Mouse (Mus musculus) brain, embryonic 18.5 days (tissue): Measurements from ENCODE around the gene Sugt1.

ENCODE experiments used
- DNase-seq: peaks from one replicate; pipeline ENCODE4 v3.0.0-alpha.2; 2012; ENCODE audit warnings: low read depth, low spot score

The Sugt1 gene

DNA sequence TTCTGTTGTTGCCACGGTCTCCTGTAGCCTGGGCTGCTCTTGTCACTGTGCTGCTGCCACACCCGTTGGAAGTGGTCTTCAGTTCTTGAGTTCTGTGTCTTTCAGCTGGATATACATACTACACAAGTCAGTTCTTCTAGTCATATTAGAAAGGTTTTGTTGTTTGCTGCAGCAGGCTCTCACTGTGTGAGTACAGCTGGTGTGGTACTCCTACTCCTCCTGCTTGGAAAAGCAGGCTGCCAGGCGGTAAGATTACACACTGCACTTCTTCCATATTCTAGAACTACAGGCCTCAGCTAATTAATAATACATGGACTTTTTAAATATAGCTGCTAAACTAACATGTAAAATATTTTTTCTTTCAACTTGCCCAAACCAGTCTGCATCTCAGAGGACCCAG, 19.4 kb downstream of the Sugt1 start:
- peak; percentile 2 for DNase-seq

DNA sequence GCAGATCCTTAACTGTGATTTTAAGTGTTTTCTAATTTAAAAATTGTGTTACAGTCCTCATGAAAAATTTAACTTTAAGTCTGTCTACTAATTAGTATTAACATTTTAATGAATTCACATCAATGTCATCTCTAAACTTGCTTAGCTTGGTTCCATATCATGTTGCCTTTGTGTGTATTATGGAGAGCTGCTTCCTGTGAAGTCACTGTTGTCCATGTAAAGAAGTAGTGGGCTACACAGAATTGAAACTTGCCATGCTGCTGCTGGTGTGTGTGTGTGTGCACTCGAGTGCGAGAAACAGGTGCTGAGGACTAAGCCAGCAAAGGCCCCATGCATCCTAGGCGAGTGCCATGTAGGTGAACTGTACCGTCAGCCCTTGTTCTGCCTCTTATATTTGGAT, 19.9 kb downstream of the Sugt1 start:
- DNase-seq, result no peak

DNA sequence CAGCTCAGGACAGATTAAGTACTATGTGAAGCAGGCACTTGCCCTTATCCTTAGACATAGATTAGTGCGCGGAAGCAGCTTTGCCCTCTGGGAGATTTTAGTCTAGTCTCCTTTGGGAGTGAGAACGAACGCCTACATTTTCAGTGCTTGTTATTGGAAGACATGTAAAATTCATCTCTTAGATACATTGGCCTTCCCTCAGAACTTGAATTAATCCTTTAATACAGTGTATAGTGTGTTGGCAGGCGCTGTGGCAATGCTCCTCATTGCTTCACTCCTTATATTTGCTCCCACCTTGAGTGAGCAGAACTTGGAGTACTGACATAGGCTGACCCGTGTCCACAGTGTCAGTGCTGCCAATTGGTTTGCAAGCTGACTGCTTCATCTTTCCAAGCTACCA, 20.8 kb downstream of the Sugt1 start:
- no peak for DNase-seq

DNA sequence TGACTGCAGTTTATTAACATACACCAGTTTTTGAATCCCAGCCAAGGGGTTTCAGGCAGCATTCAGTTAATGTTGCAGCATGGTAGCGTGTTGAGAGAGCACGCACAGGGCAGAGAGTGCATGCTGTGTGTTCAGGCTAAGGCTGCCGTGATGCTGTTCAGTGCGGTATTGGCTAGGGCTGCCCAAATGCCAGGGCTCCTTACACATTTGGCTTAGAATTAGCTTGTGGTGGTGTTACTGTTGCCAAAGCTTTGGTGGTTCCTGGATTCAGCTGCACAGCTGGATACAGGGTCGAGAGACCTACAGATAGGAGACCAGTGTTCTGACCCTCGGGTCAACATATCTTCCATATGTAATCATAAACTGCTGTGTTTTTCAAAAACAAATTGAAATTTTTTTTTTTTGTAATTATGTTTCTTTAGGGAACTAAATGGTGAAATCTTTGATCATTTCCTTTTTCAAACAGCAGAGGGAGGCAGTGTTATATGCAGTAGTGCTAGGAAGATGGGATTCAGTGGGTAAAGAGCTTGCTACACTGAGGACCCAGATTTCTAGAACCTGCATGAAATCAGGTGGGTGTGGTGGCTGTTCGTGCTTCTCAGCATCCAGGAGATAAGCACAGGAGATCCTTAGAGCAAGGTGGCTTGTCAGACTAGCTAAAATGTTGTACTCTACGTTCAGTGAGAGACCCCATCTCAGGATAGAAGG, 29.8 kb downstream of the Sugt1 start:
- peak; percentile 51 for DNase-seq

DNA sequence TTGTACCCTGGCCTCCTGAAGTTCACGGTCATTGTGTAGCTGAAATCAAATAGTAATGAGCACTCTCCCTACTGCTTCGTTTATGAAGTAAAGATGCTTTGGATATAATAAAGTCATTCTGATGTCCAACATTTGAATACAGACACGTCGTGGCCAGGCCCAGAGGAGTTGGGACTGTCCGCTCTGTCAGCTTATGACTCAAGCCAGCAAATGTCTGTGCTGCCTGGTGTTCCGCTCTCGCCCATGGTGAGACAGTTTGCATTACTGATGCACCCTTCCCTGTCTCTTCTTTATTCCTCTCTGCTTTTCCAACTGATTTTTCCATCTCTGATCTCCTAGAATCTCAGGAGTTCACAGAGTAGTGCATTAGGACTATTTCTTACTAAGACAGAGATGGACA, 32.3 kb downstream of the Sugt1 start:
- no peak for DNase-seq

DNA sequence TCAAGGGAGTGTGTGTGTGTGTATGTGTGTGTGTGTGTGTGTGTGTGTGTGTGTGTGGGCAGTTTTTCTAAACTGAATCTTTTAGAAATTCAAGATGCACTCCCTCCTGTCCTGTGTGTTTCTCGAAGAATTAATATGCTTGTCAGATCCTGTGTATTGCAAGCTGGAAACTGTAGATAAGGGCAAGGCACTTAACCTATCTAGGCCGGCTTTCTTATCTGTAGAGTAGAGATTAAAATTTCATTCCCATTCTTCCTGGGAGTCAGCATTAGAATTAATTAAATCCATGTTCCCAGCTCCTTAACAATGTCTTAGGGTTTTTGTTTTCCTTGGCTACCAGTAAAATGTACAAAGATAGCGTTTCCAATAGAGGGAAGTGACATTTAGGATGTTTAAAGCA, 33.7 kb downstream of the Sugt1 start:
- DNase-seq, result no peak

DNA sequence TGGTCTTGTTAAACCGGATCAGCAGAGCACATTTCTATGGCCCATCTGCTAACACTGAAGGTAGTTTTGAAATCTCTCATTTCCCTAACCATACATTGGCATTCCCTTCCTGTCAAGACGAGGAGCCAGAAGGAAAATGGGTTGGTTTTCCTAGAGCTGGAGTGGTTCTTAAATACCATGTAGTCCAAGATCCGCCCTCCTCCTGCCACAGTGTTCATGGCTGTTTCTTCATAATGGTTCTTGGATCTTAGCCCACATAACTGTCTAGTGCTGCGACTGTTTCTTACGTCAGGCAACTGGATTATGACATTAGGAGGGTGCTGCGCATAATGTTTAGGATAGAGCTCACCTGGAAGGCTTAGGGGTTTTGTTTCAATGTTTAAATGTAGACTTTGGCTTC, 44.8 kb downstream of the Sugt1 start:
- DNase-seq, result no peak

DNA sequence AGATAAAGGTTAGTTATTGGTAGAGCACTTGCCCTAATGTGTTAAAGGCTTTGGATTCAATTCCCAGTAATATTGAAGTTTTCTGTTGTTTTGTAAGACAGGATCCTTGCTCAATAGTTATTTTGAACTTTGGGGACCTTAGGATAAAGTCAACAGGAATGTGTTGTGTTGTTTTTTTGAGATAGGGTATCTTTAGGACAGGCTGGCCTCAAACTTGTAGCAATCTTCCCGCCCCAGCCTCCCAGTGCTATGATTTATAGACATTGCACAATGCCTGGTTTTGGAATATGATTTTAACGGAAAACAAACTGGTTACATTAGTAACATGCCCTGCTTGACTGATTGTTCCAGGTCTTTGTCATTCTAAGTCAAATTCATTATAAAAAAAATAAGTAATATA, 45.7 kb downstream of the Sugt1 start:
- DNase-seq, result no peak

DNA sequence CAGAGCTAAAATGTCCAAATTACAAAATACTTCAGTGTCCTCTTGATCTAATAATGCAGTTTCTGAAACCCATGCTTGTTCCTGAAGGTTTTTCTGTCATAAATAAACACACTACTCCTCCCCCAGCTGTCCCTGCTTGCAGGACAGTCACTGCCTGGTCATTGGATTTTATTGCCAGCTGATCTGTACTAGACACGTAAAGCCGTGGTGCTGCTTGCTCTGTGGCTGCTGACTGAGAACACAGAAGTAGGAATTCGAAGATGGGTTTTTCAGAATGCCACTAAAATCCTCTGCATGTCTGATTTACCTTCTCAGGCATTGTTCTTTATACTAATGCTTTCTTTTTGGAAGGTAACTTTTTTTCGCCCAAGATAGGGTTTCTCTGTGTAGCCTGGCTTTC, 49.3 kb downstream of the Sugt1 start:
- DNase-seq, result no peak

DNA sequence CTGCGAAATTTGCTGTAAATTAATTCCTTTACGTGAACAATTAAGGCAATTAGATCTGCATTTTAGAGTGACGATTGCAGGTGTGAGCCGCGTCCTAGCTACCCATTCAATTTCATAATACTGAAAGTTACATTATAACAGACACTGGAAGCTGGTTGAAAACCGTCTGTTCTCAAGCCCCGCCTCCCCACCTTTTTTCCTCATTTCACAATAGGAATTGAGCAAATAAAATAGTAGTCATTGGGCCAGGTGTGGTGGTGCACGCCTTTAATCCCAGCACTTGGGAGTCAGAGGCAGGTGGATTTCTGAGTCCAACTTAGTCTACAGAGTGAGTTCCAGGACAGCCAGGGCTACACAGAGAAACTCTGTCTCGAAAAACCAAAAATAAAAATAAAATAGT, 54.6 kb downstream of the Sugt1 start:
- no peak for DNase-seq

DNA sequence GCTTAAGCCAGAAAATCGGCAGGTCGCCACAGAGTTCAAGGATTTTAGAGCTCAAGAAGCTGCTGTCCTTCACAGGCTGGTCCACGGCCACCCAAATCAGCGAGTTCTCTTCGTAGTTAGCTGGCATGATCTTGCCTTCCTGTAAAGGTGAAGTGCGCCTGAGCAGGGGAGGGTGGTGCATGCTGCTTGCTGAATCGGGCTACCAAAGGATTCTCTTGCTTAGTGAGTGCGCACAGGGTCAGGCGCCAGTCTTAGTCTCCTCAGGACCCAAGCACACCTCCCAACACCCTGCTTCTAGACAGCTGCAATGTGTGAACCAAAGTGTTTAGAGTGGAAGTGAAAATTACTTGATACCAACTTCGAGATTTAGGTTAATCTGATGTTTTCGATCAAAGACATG, 57.9 kb downstream of the Sugt1 start:
- DNase-seq, result no peak

DNA sequence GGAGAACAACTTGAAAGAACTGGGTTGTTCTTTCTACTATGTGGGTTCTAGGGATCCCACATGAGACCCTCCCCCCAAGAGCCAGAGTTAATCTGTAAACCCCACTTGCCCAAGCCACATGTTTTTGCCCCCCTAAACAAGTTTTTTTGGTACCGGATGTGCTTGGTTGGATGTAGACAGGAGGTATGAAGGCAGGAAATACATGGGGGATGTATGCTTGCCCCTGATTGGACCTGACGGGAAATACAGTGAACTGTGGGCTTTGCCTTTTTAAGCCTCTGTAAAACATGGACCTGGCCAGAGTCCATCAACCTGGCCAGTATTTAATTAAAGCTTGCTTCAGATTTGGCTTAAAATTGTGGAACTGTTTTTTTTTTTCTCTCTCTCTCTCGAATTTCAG, 62.2 kb downstream of the Sugt1 start:
- DNase-seq, result no peak

DNA sequence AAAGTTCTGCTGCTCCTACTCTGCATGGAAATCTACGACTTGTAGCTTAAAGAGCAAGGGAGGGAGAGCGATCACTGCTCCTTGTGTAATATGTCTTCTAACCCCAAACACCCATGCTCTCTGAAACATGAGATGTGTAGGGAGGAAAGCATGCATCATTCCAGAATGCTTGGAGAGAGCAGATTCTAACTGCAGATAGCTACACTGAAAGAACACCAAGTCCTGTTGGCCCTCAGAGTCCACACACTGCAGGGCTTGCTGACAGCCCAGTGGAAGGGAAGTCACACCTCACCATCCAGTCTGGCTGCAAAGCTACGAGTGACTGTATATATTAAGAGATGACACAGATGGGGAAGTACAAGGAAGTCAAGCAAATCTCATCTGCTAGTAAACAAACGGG, 65.2 kb downstream of the Sugt1 start:
- DNase-seq, result no peak

DNA sequence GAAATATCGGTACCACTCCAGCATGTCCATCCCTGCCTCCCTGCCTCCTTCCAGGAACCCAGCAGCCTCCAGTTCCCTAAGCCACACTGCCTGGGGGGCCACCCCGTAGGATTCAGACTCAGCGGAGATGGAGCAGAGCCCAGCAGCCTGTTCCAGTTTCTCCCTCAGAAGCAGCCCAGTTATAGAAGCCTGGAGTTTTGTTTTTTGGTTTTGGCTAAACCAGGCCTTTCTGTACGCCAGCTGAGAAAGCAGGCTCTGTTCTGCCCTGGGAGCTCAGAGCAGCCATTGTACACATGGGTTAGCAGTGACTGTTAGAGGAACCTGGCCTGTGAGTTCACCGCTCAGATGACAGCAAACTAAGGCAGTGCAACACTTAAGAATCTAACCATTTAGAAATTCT, 70.8 kb downstream of the Sugt1 start:
- no peak for DNase-seq

DNA sequence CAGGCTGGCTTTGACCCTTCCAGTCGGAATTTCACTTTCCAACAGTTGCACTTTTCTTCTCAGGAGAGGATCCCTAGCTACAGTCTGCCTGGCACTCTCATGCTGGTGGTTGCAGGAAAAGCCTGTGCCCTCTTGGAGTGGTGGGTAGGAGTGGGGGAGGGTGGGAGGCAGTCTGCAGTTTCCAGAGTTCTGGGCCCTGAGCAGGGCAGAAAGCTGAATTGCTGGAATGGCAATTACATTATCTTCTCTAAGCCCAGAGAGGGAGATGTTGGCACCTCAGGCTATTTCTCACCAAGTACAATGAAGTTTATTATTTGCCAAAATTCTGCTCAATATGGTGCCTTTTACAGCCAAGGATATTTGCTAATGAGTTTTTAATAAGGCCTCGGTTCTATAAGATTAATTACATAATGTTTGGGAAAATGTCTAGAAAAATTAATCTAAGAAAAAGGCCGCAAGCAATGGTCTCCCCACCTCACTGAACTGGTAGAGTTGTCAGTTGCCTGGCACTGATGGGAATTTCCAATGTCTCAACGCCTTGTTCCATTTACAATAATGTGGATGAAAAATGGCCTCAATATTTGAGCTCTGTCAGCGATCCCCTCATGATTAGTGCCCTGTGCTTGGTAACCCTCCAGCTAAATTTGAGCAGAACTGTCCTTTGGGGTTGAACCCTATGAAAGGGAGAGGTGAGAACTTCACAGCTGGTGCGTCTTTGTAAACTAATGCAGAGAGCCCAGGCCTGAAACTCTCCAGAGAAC, 71.4 kb downstream of the Sugt1 start:
- no peak for DNase-seq

DNA sequence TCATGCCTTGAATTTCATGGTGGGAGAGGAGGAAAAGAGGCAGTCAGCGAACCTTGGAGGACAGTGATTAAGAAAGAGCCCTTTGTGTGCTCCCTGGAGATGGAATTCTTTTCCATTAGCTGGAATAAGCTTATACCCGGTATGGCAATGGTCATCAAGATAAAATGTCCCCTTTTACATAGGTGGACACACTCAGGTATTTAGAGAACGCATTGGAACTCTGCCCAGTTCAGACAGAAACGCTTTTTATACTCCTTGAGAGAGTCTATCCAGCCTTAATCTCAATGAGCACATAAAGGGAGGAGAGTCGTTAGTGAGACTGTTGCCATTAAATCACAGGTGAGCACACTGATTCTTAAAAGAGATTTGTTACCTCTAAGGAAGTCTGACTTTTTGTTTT, 73.0 kb downstream of the Sugt1 start:
- no peak for DNase-seq

DNA sequence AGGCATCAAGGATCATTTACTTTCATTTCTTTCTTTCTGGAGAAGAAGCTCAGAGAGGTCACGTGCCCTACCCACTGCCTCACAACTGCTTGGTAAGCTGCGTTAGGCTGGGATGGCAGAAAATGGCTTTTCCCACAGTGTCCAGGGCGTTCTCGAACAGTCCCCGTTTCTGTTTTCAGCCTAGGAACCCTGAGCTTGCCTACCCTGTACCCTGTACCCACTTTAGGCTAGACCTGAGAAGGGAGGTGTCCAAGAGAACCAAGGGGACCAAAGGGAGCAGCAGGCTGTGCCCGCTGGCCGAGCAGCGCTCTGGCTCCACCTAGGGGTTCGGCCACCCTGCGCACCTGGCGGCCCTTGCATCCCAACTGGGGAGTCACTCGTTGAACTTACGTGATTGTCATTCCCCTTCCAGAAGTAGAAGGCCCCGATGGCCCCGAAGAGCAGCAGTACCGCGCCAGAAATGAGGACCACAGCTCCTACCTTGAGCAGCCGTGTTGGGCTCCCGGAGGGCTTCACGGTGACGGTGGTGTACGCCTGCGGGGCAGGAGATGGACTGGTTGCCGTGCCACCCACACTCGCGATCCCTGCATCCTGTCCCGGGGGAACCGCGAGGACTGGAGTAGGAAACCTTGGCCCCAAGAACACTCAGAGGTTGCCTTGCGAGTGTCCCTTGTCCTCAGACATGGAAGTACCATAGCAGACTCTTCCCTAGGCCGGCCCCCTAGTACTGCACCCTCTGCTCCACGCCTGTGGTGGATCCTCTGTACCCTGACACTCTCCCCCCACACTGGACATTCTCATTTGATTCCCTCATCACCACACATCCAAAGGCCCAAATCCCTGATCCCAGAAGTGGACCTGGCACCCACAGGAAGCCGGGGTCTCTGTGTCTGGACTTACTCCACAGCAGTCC, 73.8 kb downstream of the Sugt1 start:
- DNase-seq, result no peak

DNA sequence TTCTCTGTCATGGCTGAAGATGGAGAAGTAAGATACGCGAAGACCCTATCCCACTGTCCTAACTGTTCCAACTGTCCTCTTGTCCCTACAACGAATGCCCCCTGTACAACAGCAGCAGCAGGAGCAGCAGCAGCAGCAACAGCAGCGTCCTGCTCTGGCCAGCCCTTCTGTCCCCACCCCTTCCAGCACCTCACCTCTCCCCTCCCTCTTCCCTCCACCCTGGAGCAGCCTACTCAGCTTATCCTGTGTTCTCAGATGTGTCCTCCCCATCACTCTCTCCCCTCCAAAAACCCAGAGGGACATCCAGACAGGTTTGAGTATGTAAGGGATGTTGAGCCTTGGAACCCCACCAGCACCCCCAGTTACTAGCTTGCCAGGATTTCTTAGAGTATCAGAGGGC, 74.5 kb downstream of the Sugt1 start, which contains the start of gene Cnmd:
TSS of gene Cnmd (minus strand) at position 170 of the 400 bp plus-strand sequence.
- DNase-seq, result no peak

DNA sequence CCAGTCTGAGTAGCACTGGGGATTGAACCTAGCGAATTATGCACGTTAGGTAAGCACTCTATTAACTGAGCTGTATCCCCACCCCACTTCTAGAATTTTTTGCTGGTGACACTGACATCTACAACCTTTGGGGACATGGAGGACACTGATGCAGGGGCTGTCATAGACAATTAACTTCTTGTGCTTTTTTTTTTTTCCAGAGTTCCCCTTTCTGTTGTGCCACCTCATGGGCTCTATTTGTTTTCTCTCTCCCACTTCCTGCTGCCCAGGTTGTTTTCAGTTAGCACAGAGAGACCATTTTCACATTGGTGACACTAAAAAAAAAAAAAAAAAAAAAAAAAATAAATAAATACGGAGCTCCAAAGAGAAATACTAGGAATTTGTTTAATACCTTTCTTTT, 83.5 kb downstream of the Sugt1 start:
- DNase-seq, result no peak

DNA sequence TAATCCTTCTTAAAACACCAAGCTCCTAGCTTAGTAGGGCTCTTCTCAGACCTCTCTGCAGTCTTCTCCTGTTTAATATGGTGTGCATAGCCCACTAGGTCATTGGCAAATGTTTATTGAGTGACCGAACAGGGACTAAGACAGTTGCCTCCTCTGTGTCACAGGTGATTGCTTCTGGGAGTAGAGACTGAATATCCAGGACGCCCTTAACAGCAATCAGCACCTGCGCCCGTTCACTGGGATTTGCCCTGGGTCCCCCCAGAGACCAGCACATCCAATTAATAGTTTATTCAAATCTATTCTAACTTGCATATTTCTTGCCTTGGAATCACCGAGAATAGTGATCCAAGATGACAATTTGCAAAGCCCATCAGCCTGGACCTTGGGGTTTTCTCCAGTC, 85.1 kb downstream of the Sugt1 start:
- no peak for DNase-seq

DNA sequence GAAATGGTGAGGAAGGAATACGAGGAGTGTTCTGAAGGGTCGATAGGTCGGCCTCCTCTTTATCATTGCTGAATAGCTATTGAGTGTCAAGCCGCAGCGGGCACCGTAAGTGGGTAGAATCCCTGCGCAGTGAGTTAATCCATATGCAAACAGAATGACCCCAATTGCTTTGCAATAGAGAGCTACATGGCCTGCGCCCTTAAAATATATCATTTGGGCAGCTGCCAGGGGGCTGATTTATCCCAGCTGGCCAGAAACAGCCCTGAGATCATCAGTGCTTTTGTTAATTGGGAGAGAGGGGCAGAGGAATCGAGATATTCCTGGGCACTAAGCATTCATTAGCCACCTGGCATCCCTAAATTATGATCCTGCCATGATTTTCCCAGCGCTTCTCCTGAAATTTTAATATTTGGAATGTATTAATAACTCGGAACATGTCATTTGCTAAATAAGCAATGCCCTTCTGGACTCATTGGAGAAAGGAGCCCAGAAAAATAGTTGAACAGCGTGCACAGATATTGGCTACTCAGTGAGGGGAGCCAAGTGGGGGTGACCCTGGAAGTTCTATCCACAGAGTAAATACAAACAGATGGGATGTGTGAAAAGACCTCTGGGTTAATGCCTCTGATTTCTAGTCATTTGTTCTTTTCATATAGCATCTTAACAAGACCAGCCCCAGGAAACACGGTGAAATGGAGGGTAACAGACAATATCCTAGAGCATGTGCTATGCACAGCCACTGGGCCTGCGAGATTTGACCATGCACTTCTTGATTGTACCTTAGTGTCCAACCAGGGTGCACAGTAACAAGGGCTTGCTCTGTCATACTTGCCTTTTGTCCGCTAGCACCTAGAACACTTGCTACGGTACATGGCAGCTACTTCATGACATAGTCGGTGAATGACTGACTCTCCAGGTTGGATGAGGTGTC, 85.9 kb downstream of the Sugt1 start:
- DNase-seq, result no peak
